Mouse (Mus musculus) kidney, adult 2 months (tissue): ENCODE measurements around the gene Sbk2. TPM values are rescaled to one million over a fixed set of nuclear protein-coding genes. Genes with fewer than 3 reads are reported as not detected.

Experiments
- DNase-seq: peaks from one replicate; pipeline ENCODE4 v3.0.0; 2021
- H3K27ac ChIP-seq: fragments of 200-500 bp; 2 replicates; pipeline ENCODE4 v1.5.1; 2012; ENCODE audit warnings: low read depth, low read length, control low read depth, inconsistent platforms; ENCODE audit not compliant: insufficient read depth
- H3K27me3 ChIP-seq: fragments of 200-500 bp; replicated peaks from 2 replicates; pipeline ENCODE4 v1.6.1; 2012; ENCODE audit warnings: mild to moderate bottlenecking, moderate library complexity, low read length, inconsistent platforms; ENCODE audit not compliant: control insufficient read depth, insufficient read depth
- H3K36me3 ChIP-seq: fragments of 200-500 bp; 2 replicates; pipeline ENCODE4 v1.6.1; 2012; ENCODE audit warnings: mild to moderate bottlenecking, moderate library complexity, low read length, inconsistent platforms; ENCODE audit not compliant: control insufficient read depth, insufficient read depth
- H3K4me1 ChIP-seq: fragments of 200-500 bp; 2 replicates; pipeline ENCODE4 v1.6.1; 2011; ENCODE audit warnings: low read length; ENCODE audit not compliant: control insufficient read depth, insufficient read depth
- H3K4me3 ChIP-seq: fragments of 200-500 bp; 2 replicates; pipeline ENCODE4 v1.5.1; 2011; ENCODE audit warnings: mild to moderate bottlenecking, low read depth, low read length, control low read depth; ENCODE audit not compliant: insufficient read depth
- CTCF ChIP-seq: fragments of 200-500 bp; conservative IDR thresholded peaks from 2 replicates; pipeline ENCODE4 v1.5.1; 2011; ENCODE audit warnings: low read depth, mild to moderate bottlenecking, control low read depth, low read length, moderate library complexity, mixed read lengths; ENCODE audit not compliant: insufficient read depth, insufficient read length
- POLR2A ChIP-seq: fragments of 200-500 bp; IDR thresholded peaks from one replicate; pipeline ENCODE4 v1.6.1; 2011; ENCODE audit warnings: low read depth, low read length, control low read depth
- WGBS: fragments of 180-500 bp; shearing (Covaris S2); methylation state at CpG from one replicate; pipeline ENCODE4 v1.1.7; 2018; 5-methylcytosine and 5-hydroxymethylcytosine counted together
- polyA plus RNA-seq: library from polyadenylated mRNA; depleted of rRNA; stranded (reverse); fragments of >200 nt; gene quantifications from 2 replicates; pipeline ENCODE4 v1.2.3, GENCODE M21; 2012; rRNA removed

Gene Sbk2
- polyA plus RNA-seq, 1 experiment, result 1.6 TPM

- Histone ChIP-seq H3K27me3 (no peaks in the 10 kb centered on the region), H3K36me3 (no peaks in the 10 kb centered on the region; the same call in 1 of the 2 replicates), H3K4me3 (no peak overlapping the region; the same call in 1 of the 2 replicates), H3K27ac (no peak overlapping the region), H3K4me1 (0 out of 2 replicates have a peak, but pooled peaks cover 5% of the 10 kb centered on the region)
- TF ChIP-seq CTCF (no peak), POLR2A (no peak)
- 38% methylated on average over 11 of the region's 11 CpGs for WGBS
- no peak for DNase-seq
Observed at GRCm38 (mm10) chr7:4900523-4900851, 63.7 kb downstream of the Sbk2 start.

- H3K27ac ChIP-seq, result no peak overlapping the region
- H3K4me1 ChIP-seq, result 0 out of 2 replicates have a peak, but pooled peaks cover 5% of the 10 kb centered on the region
- TF ChIP-seq POLR2A (no peak), CTCF (no peak)
- peak overlapping the region; percentile 33 for H3K4me3 ChIP-seq
- no peaks in the 10 kb centered on the region for H3K27me3 ChIP-seq
- no peak for DNase-seq
- WGBS, result 6% methylated on average over 19 of the region's 19 CpGs
- H3K36me3 ChIP-seq, result no peaks in the 10 kb centered on the region; the same call in 1 of the 2 replicates
Observed at GRCm38 (mm10) chr7:4899649-4900522, 64.3 kb downstream of the Sbk2 start.

DNA sequence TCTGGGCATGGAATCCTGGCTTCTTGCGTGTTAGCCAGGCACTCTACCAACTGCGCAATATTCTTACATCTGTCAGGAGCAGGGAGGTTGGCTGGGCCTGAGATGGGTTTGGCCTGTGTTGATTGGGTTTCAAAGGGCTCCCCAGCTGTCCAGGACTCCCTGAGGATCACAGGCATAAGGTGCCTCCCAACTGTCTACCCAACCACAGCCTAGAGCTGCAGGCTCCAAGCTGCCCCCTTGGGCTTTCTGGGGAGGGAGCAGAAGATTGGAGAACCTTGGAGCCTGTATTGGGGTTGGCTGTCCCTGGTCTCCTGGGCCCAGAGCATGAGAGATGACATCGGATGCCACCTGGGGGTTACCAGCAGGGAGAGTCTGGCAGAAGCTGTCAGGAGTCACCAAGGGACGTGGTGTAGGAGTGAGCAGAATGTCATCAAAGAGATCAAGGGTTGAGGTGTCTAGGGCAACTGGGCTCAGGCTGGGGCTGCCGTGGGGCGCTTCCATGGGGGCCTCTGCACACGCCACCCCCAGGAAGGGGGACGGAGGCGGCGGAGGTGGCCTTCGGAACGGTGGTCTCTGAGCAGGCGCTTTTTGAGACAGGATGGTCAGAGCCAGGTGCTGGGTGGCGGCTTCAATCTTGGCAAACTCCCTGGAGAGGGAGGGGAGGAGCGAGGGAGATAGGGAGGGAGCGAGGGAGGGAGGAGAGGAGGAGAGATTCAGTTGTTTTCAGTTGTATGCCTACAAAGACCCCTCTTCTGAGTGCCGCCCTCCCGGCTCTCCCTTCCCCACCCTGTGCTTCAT, 65.2 kb downstream of the Sbk2 start:
- Histone ChIP-seq H3K27me3 (no peaks in the 10 kb centered on the region), H3K4me1 (0 out of 2 replicates have a peak, but pooled peaks cover 5% of the 10 kb centered on the region), H3K4me3 (peak overlapping the region; percentile 33), H3K27ac (no peak overlapping the region), H3K36me3 (no peaks in the 10 kb centered on the region; the same call in 1 of the 2 replicates)
- DNase-seq, result no peak
- no peak for TF ChIP-seq CTCF
- TF ChIP-seq POLR2A, result no peak
- 23% methylated on average over 18 of the region's 18 CpGs for WGBS

DNA sequence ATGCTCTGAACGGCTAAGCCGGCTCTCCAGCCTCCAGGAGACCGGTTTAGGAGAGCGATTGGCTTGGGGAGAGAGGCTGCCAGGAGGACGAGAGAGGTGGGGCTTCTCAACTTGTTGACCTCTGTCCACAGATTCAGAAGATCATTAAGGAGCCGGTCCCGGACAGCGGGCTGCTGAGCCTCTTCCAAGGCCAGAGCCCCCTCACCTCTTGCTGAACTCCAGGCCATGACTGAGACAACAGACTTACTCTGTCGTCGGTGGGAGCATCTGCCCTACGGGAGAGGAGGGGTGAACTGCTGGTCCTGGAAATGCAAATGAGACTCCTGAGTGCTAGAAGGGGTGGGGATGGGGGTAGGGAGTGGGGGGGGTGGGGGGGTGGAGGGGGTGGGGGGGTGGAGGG, 69.0 kb downstream of the Sbk2 start:
- no peak for DNase-seq
- no peak for TF ChIP-seq POLR2A
- TF ChIP-seq CTCF, result no peak
- 0 out of 2 replicates have a peak, but pooled peaks cover 2% of the 10 kb centered on the region for H3K4me1 ChIP-seq
- H3K27ac ChIP-seq, result no peak overlapping the region
- H3K27me3 ChIP-seq, result no peaks in the 10 kb centered on the region
- no peak overlapping the region for H3K4me3 ChIP-seq
- 48% methylated on average over 11 of the region's 11 CpGs for WGBS
- no peaks in the 10 kb centered on the region; the same call in 1 of the 2 replicates for H3K36me3 ChIP-seq

Other genes with a start within 250 kb of the Sbk2 start
- 0.57 and 0.59 TPM in 2 replicates for gene Tmem150b, start 239.2 kb downstream of the Sbk2 start, polyA plus RNA-seq
- gene Kmt5c, start 224.3 kb downstream of the Sbk2 start, polyA plus RNA-seq, result 83.2 and 101 TPM in 2 replicates
- gene Cox6b2, start 211.3 kb downstream of the Sbk2 start, polyA plus RNA-seq, result 62.7 and 84.5 TPM in 2 replicates
- 0.08 and 0.09 TPM in 2 replicates for gene Fam71e2, start 193.1 kb downstream of the Sbk2 start, polyA plus RNA-seq
- 0.13 and 0.24 TPM in 2 replicates for gene Il11, start 181.5 kb downstream of the Sbk2 start, polyA plus RNA-seq
- 0.31 TPM in 1 of 2 replicates, not detected in the other for gene Tmem190, start 181.5 kb downstream of the Sbk2 start, polyA plus RNA-seq
- gene Tmem238, start 174.8 kb downstream of the Sbk2 start, polyA plus RNA-seq, result 57.8 and 87.8 TPM in 2 replicates
- 340 and 597 TPM in 2 replicates for gene Rpl28, start 171.5 kb downstream of the Sbk2 start, polyA plus RNA-seq
- 240 and 301 TPM in 2 replicates for gene Ube2s, start 151.8 kb downstream of the Sbk2 start, polyA plus RNA-seq
- gene Shisa7, start 119.7 kb downstream of the Sbk2 start, polyA plus RNA-seq, result 14.1 and 17.3 TPM in 2 replicates
- 41.1 and 47.9 TPM in 2 replicates for gene Isoc2b, start 94.1 kb downstream of the Sbk2 start, polyA plus RNA-seq
- 174 and 182 TPM in 2 replicates for gene Isoc2a, start 87.3 kb downstream of the Sbk2 start, polyA plus RNA-seq
- 0.16 TPM in 1 of 2 replicates, not detected in the other for gene Gm36210, start 57.9 kb downstream of the Sbk2 start, polyA plus RNA-seq
- gene Zfp628, start 49.2 kb downstream of the Sbk2 start, polyA plus RNA-seq, result 12.6 and 14.4 TPM in 2 replicates
- 5.5 and 5.7 TPM in 2 replicates for gene Nat14, start 42.4 kb downstream of the Sbk2 start, polyA plus RNA-seq
- 1.8 and 2.1 TPM in 2 replicates for gene Ssc5d, start 38.6 kb downstream of the Sbk2 start, polyA plus RNA-seq
- 0.14 and 0.19 TPM in 2 replicates for gene Sbk3, start 6.8 kb upstream of the Sbk2 start, polyA plus RNA-seq
- gene Zfp579, start 31.8 kb upstream of the Sbk2 start, polyA plus RNA-seq, result 49.9 and 55.2 TPM in 2 replicates
- 35.7 and 49.6 TPM in 2 replicates for gene Zfp524, start 50.0 kb upstream of the Sbk2 start, polyA plus RNA-seq
- gene Fiz1, start 50.3 kb upstream of the Sbk2 start, polyA plus RNA-seq, result 25.4 and 27.5 TPM in 2 replicates
- 0.14 TPM in 1 of 2 replicates, not detected in the other for gene Gm44973, start 51.1 kb upstream of the Sbk2 start, polyA plus RNA-seq
- gene Zfp865, start 56.0 kb upstream of the Sbk2 start, polyA plus RNA-seq, result 21.3 and 25.1 TPM in 2 replicates
- 2.3 and 3.0 TPM in 2 replicates for gene Ccdc106, start 56.1 kb upstream of the Sbk2 start, polyA plus RNA-seq
- gene 4632433K11Rik, start 69.7 kb upstream of the Sbk2 start, polyA plus RNA-seq, result not detected in 2 replicates
- 6.4 and 6.8 TPM in 2 replicates for gene Zfp784, start 74.0 kb upstream of the Sbk2 start, polyA plus RNA-seq
- 17.0 and 17.1 TPM in 2 replicates for gene Zfp580, start 87.1 kb upstream of the Sbk2 start, polyA plus RNA-seq
- gene U2af2, start 97.7 kb upstream of the Sbk2 start, polyA plus RNA-seq, result 132 and 153 TPM in 2 replicates
- gene Epn1, start 115.8 kb upstream of the Sbk2 start, polyA plus RNA-seq, result 243 and 262 TPM in 2 replicates
- not detected in 2 replicates for gene Rfpl4, start 152.5 kb upstream of the Sbk2 start, polyA plus RNA-seq
- gene Rasl2-9, start 161.5 kb upstream of the Sbk2 start, polyA plus RNA-seq, result 2.8 and 3.5 TPM in 2 replicates
- not detected in 2 replicates for gene Vmn1r55, start 185.3 kb upstream of the Sbk2 start, polyA plus RNA-seq
- gene Vmn1r56, start 232.3 kb upstream of the Sbk2 start, polyA plus RNA-seq, result not detected in 2 replicates